Mouse (Mus musculus): ENCODE results near the gene Lamc1.

- TF ChIP-seq POLR2A (IDR thresholded peaks at IDR 0.05; ENCODE audit: low read depth, low read length) (no peak), CTCF (IDR thresholded peaks at IDR 0.05; ENCODE audit: borderline replicate concordance, insufficient read depth, low read length) (no peak)
Measured at GRCm38 (mm10) chr1:153292202-153292601, 40.4 kb downstream of the Lamc1 start.

Data from embryonic fibroblast, embryonic 13.5 days (primary cell).